Mouse (Mus musculus): Measurements from ENCODE around the gene Abcb4. TPM values are rescaled to one million over a fixed set of nuclear protein-coding genes. Genes with fewer than 3 reads are reported as not detected.
"Not testable (repeated sequence)": the region's sequence is repeated elsewhere in the genome, so short reads cannot be mapped to it uniquely, and the experiment has no call there.

The Abcb4 gene
- polyA plus RNA-seq, 1 experiment from 2014 or later = 0.37 TPM

GRCm38 (mm10) chr5:8999108-8999507 lies 105.6 kb downstream of the Abcb4 start:
- Histone ChIP-seq H3K4me2 (ENCODE audit: low read depth, severe bottlenecking) (no peak overlapping the region), H3K27ac (replicated peaks; ENCODE audit: low read depth, low read length) (no peak overlapping the region), H3K9ac (ENCODE audit: low read length) (no peak overlapping the region), H3K4me3 (ENCODE audit: low read depth, low read length) (no peak overlapping the region), H3K9me3 (ENCODE audit: control insufficient read depth, low read length) (no peaks in the 10 kb centered on the region), H3K36me3 (ENCODE audit: control insufficient read depth, insufficient read depth, low read length) (no peaks in the 10 kb centered on the region; the same call in 1 of the 2 replicates), H3K4me1 (ENCODE audit: control insufficient read depth, insufficient read depth, low read length) (peaks cover 4% of the 10 kb centered on the region; the same call in 1 of the 2 replicates), H3K27me3 (ENCODE audit: control insufficient read depth, insufficient read depth, low read length) (no peaks in the 10 kb centered on the region)
- WGBS = 73% methylated on average over 4 of the region's 4 CpGs
- DNase-seq (ENCODE audit: low spot score) (no peak), ATAC-seq (ENCODE audit: insufficient number of reproducible peaks, low FRiP score, low TSS enrichment, low read depth) (no peak)

GRCm38 (mm10) chr5:9000006-9000405 lies 106.5 kb downstream of the Abcb4 start:
- ATAC-seq (ENCODE audit: insufficient number of reproducible peaks, low FRiP score, low TSS enrichment, low read depth) = not testable (repeated sequence)

GRCm38 (mm10) chr5:9006585-9006984 lies 113.1 kb downstream of the Abcb4 start:
- H3K36me3 ChIP-seq (ENCODE audit: control insufficient read depth, insufficient read depth, low read length); H3K9me3 ChIP-seq (ENCODE audit: control insufficient read depth, low read length); DNase-seq (ENCODE audit: low spot score); H3K4me2 ChIP-seq (ENCODE audit: low read depth, severe bottlenecking); H3K27me3 ChIP-seq (ENCODE audit: control insufficient read depth, insufficient read depth, low read length); ATAC-seq (ENCODE audit: insufficient number of reproducible peaks, low FRiP score, low TSS enrichment, low read depth); H3K4me3 ChIP-seq (ENCODE audit: low read depth, low read length); H3K9ac ChIP-seq (ENCODE audit: low read length); H3K4me1 ChIP-seq (ENCODE audit: control insufficient read depth, insufficient read depth, low read length); H3K27ac ChIP-seq (replicated peaks; ENCODE audit: low read depth, low read length): not testable (repeated sequence)
- 62% methylated on average over 3 of the region's 3 CpGs for WGBS

More at GRCm38 (mm10) chr5:9000006-9000405, 106.5 kb downstream of the Abcb4 start:
- H3K4me3 ChIP-seq (ENCODE audit: low read depth, low read length); H3K9me3 ChIP-seq (ENCODE audit: control insufficient read depth, low read length); H3K9ac ChIP-seq (ENCODE audit: low read length); H3K4me1 ChIP-seq (ENCODE audit: control insufficient read depth, insufficient read depth, low read length); H3K36me3 ChIP-seq (ENCODE audit: control insufficient read depth, insufficient read depth, low read length); H3K27ac ChIP-seq (replicated peaks; ENCODE audit: low read depth, low read length); DNase-seq (ENCODE audit: low spot score); H3K4me2 ChIP-seq (ENCODE audit: low read depth, severe bottlenecking); H3K27me3 ChIP-seq (ENCODE audit: control insufficient read depth, insufficient read depth, low read length): not testable (repeated sequence)
- 36% methylated on average over 7 of the region's 7 CpGs for WGBS

Other genes with a start within 250 kb of the Abcb4 start
- gene Abcb1a, start 233.6 kb upstream of the Abcb4 start, polyA plus RNA-seq (2014; fragmentation: Nextera tagmentation; extraction: Ambion mirVana) = 0.14 and 0.20 TPM in 2 replicates
- gene Abcb1b, start 95.6 kb upstream of the Abcb4 start, polyA plus RNA-seq (2014; fragmentation: Nextera tagmentation; extraction: Ambion mirVana) = 0.95 and 1.5 TPM in 2 replicates
- 46.0 and 49.0 TPM in 2 replicates for gene Crot, start 103.6 kb downstream of the Abcb4 start, polyA plus RNA-seq (2014; fragmentation: Nextera tagmentation; extraction: Ambion mirVana)
- 20.9 and 24.2 TPM in 2 replicates for gene Tmem243, start 207.0 kb downstream of the Abcb4 start, polyA plus RNA-seq (2014; fragmentation: Nextera tagmentation; extraction: Ambion mirVana)